Mouse (Mus musculus) MEL (cell line): ENCODE results near the gene Ccdc85c. TPM values are rescaled to one million over a fixed set of nuclear protein-coding genes. Genes with fewer than 3 reads are reported as not detected.

Experiments used
- DNase-seq: peaks from one replicate; pipeline ENCODE4 v3.0.0; 2011; ENCODE audit warnings: low read depth, low spot score
- H3K27ac ChIP-seq: 2 replicates; pipeline ENCODE4 v1.5.1; 2012; ENCODE audit warnings: low read depth, mild to moderate bottlenecking, control low read depth, low read length, moderate library complexity; ENCODE audit not compliant: control insufficient read depth
- H3K27me3 ChIP-seq, 2 experiments: fragments of 150-350 bp in 1 of 2; sonication (generic) in 1 of 2; 2 replicates each; pipeline ENCODE4 v1.6.1; 2012; ENCODE audit warnings: low read length in 2 of 2, mild to moderate bottlenecking in 2 of 2, improper control_type of control experiment in 1 of 2, moderate library complexity in 1 of 2; ENCODE audit not compliant: insufficient read depth in 2 of 2, control insufficient read depth in 1 of 2
- H3K36me3 ChIP-seq, 2 experiments: 2 replicates each; pipeline ENCODE4 v1.6.1; 2012 to 2014; ENCODE audit warnings: low read length in 2 of 2, improper control_type of control experiment in 1 of 2, inconsistent platforms in 1 of 2, mild to moderate bottlenecking in 1 of 2; ENCODE audit not compliant: insufficient read depth in 2 of 2, control insufficient read depth in 1 of 2
- H3K4me1 ChIP-seq, 2 experiments: fragments of 150-350 bp in 1 of 2; sonication (generic) in 1 of 2; 2 replicates each; pipeline ENCODE4 v1.6.1; 2012; ENCODE audit warnings: low read length in 2 of 2, improper control_type of control experiment in 1 of 2, mild to moderate bottlenecking in 1 of 2; ENCODE audit not compliant: insufficient read depth in 2 of 2, control insufficient read depth in 1 of 2
- H3K4me3 ChIP-seq, 2 experiments: fragments of 150-350 bp in 1 of 2; sonication (generic) in 1 of 2; 2 replicates each; pipeline ENCODE4 v1.5.1; 2012; ENCODE audit warnings: low read depth in 2 of 2, low read length in 2 of 2, mild to moderate bottlenecking in 2 of 2, moderate library complexity in 2 of 2, control low read depth in 1 of 2, improper control_type of control experiment in 1 of 2; ENCODE audit not compliant: control insufficient read depth in 1 of 2, insufficient read depth in 1 of 2
- H3K79me2 ChIP-seq: 2 replicates; pipeline ENCODE4 v1.6.1; 2012; ENCODE audit warnings: mild to moderate bottlenecking, low read length, moderate library complexity; ENCODE audit not compliant: control insufficient read depth, poor library complexity, insufficient read depth
- H3K9ac ChIP-seq: 2 replicates; pipeline ENCODE4 v1.6.1; 2012; ENCODE audit warnings: low read depth, mild to moderate bottlenecking, control low read depth, low read length, moderate library complexity; ENCODE audit not compliant: control insufficient read depth, poor library complexity, severe bottlenecking
- H3K9me3 ChIP-seq: fragments of 150-350 bp; sonication (generic); replicated peaks from 2 replicates; pipeline ENCODE4 v1.6.1; 2012; ENCODE audit warnings: mild to moderate bottlenecking, low read length, improper control_type of control experiment, moderate library complexity; ENCODE audit not compliant: insufficient read depth
- BHLHE40 ChIP-seq: IDR thresholded peaks from 2 replicates; pipeline ENCODE4 v1.6.1; 2012; ENCODE audit warnings: low read depth, mild to moderate bottlenecking, inconsistent platforms, low read length, improper control_type of control experiment, borderline replicate concordance
- CHD2 ChIP-seq: IDR thresholded peaks from 2 replicates; pipeline ENCODE4 v1.6.1; 2011; ENCODE audit warnings: low read length, improper control_type of control experiment
- CTCF ChIP-seq, 3 experiments: IDR thresholded peaks in 2 of 3; conservative IDR thresholded peaks in 1 of 3; 2 replicates each; pipeline ENCODE4 v1.5.1; 2011 to 2012; ENCODE audit warnings: low read length in 3 of 3, low read depth in 2 of 3, mild to moderate bottlenecking in 2 of 3, improper control_type of control experiment in 1 of 3, inconsistent platforms in 1 of 3, mixed read lengths in 1 of 3, moderate library complexity in 1 of 3; ENCODE audit not compliant: control insufficient read depth in 1 of 3, insufficient read depth in 1 of 3, poor library complexity in 1 of 3, severe bottlenecking in 1 of 3
- E2F4 ChIP-seq: IDR thresholded peaks from 2 replicates; pipeline ENCODE4 v1.6.1; 2011; ENCODE audit warnings: low read depth, low read length, improper control_type of control experiment, borderline replicate concordance
- EP300 ChIP-seq, 2 experiments: IDR thresholded peaks; 2 replicates each; pipeline ENCODE4 v1.6.1; 2011; ENCODE audit warnings: improper control_type of control experiment in 2 of 2, low read length in 2 of 2, low read depth in 1 of 2, mild to moderate bottlenecking in 1 of 2
- GATA1 ChIP-seq: IDR thresholded peaks from 2 replicates; pipeline ENCODE4 v1.6.1; 2011; ENCODE audit warnings: low read depth, low read length, improper control_type of control experiment
- HCFC1 ChIP-seq: IDR thresholded peaks from 2 replicates; pipeline ENCODE4 v1.6.1; 2012; ENCODE audit warnings: low read depth, mild to moderate bottlenecking, inconsistent platforms, low read length, improper control_type of control experiment, moderate library complexity
- KAT2A ChIP-seq: conservative IDR thresholded peaks from 2 replicates; pipeline ENCODE4 v1.6.1; 2012; ENCODE audit warnings: low read depth, low read length, improper control_type of control experiment, inconsistent platforms
- MAFK ChIP-seq: IDR thresholded peaks from 2 replicates; pipeline ENCODE4 v1.6.1; 2011; ENCODE audit warnings: low read depth, mild to moderate bottlenecking, low read length, improper control_type of control experiment, borderline replicate concordance
- MYC ChIP-seq: IDR thresholded peaks from 2 replicates; pipeline ENCODE4 v1.6.1; 2011; ENCODE audit warnings: low read depth, mild to moderate bottlenecking, low read length, improper control_type of control experiment, moderate library complexity
- POLR2A ChIP-seq, 2 experiments: IDR thresholded peaks; 2 replicates each; pipeline ENCODE4 v1.6.1; 2011 to 2012; ENCODE audit warnings: low read length in 2 of 2, mild to moderate bottlenecking in 2 of 2, control low read depth in 1 of 2, improper control_type of control experiment in 1 of 2, low read depth in 1 of 2, moderate library complexity in 1 of 2; ENCODE audit not compliant: control insufficient read depth in 1 of 2, insufficient read depth in 1 of 2, poor library complexity in 1 of 2
- POLR2AphosphoS2 ChIP-seq: IDR thresholded peaks from 2 replicates; pipeline ENCODE4 v1.6.1; 2011; ENCODE audit warnings: low read length, improper control_type of control experiment
- RAD21 ChIP-seq: IDR thresholded peaks from 2 replicates; pipeline ENCODE4 v1.6.1; 2011; ENCODE audit warnings: mild to moderate bottlenecking, low read depth, low read length, improper control_type of control experiment
- RCOR1 ChIP-seq: IDR thresholded peaks from 2 replicates; pipeline ENCODE4 v1.6.1; 2012; ENCODE audit warnings: low read depth, mild to moderate bottlenecking, inconsistent platforms, low read length, improper control_type of control experiment
- USF1 ChIP-seq: IDR thresholded peaks from 2 replicates; pipeline ENCODE4 v1.6.1; 2014; ENCODE audit warnings: low read depth, mild to moderate bottlenecking, inconsistent platforms, low read length, improper control_type of control experiment, moderate library complexity
- ZC3H11A ChIP-seq: IDR thresholded peaks from 2 replicates; pipeline ENCODE4 v1.6.1; 2012; ENCODE audit warnings: low read depth, mild to moderate bottlenecking, inconsistent platforms, low read length, improper control_type of control experiment
- polyA plus RNA-seq, 2 experiments: library from polyadenylated mRNA; stranded (reverse) in 1 of 2; unstranded in 1 of 2; fragments of >175 nt in 1 of 2; fragments of >200 nt in 1 of 2; gene quantifications; 2 replicates each; pipeline versions ENCODE4 v1.2.1 to v1.2.4; 2012; ENCODE audit warnings: low replicate concordance in 2 of 2, low read depth in 1 of 2; ENCODE audit not compliant: insufficient read length in 2 of 2, insufficient read depth in 1 of 2, missing spikeins in 1 of 2
- total RNA-seq: library from RNA; depleted of rRNA; stranded (reverse); fragments of 300-350 nt; gene quantifications from 2 replicates; pipeline ENCODE4 v1.2.3, GENCODE M21; 2012

Gene Ccdc85c
- total and polyA plus RNA-seq, 3 experiments, result 19.8 to 24.8 TPM; not detected in 1

DNA sequence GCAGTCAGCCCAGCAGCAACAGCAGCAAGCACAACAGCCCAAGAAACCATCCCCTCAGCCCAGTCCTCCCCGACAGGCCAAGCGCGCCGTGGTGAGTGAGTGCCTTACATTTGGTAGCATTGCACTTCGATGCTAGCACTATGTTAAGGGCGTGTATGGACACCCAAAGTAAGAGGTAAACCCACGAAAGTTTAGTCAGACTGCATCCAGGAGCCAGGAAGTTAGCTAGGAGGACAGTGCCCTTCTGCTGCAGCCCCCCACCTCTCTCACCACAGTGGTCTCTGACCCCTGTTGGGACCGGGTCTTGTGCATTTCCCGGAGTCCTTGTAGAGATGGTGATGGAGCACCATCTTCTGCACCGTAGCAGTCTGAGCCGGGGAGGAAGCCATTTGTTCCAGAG is 79.5 kb downstream of the Ccdc85c start:
- Histone ChIP-seq H3K27me3 (no peaks in the 10 kb centered on the region), H3K9me3 (no peaks in the 10 kb centered on the region), H3K9ac (no peak overlapping the region), H3K27ac (no peak overlapping the region), H3K4me1 (no peaks in the 10 kb centered on the region), H3K36me3 (peaks cover 0 to 10% of the 10 kb centered on the region in 2 experiments; a peak in 2 of 4 replicates), H3K79me2 (no peaks in the 10 kb centered on the region), H3K4me3 (no peak overlapping the region)
- no peak for TF ChIP-seq MAFK
- no peak for TF ChIP-seq ZC3H11A
- TF ChIP-seq MYC, result no peak
- TF ChIP-seq POLR2AphosphoS2, result no peak
- TF ChIP-seq KAT2A, result no peak
- no peak for TF ChIP-seq CHD2
- TF ChIP-seq EP300 (IDR thresholded peaks at IDR 0.05; ENCODE audit: low read depth in 1 of 2, low read length in 2 of 2), result no peak
- TF ChIP-seq HCFC1, result no peak
- TF ChIP-seq BHLHE40, result no peak
- TF ChIP-seq RAD21, result no peak
- TF ChIP-seq POLR2A (IDR thresholded peaks at IDR 0.05; ENCODE audit: control insufficient read depth in 1 of 2, insufficient read depth in 1 of 2, low read depth in 1 of 2, low read length in 2 of 2, poor library complexity in 1 of 2), result no peak
- TF ChIP-seq USF1, result no peak
- TF ChIP-seq E2F4, result no peak
- no peak for TF ChIP-seq RCOR1
- no peak for DNase-seq

- TF ChIP-seq GATA1, result no peak
- TF ChIP-seq RCOR1, result no peak
- Histone ChIP-seq H3K36me3 (peaks cover 0 to 15% of the 10 kb centered on the region in 2 experiments; a peak in 2 of 4 replicates), H3K27ac (no peak overlapping the region), H3K79me2 (no peaks in the 10 kb centered on the region), H3K27me3 (no peaks in the 10 kb centered on the region), H3K9ac (no peak overlapping the region), H3K9me3 (no peaks in the 10 kb centered on the region), H3K4me3 (no peak overlapping the region), H3K4me1 (no peaks in the 10 kb centered on the region)
- no peak for DNase-seq
Measured at GRCm38 (mm10) chr12:108193878-108194277, 81.3 kb downstream of the Ccdc85c start.

DNA sequence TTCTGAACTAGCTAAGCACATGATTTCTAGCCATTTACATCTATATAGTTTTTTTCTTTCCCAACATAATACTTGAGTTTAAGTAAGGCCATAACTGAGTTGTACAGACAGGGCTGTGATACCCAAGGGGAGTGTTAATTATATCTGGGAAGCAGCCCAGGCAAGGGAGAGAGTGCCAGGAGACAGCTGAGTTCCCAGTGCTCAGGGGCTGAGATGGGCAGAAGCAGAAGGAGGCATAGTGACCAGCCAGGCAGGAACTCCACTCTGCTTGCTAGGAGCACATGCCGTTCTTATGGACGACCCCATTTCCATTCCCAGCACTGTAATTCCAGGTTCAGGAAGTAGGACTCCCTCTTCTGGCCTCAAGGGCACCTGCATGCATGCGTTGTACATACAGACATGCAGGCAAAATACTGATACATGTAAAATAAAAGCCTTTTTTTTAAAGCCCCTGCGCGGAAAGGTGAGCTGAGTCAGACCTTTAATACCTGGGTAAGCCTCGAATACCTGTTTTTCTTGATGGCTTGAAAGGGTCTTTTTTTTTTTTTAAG is 87.6 kb downstream of the Ccdc85c start:
- Histone ChIP-seq H3K9me3 (no peaks in the 10 kb centered on the region), H3K27ac (no peak overlapping the region), H3K4me1 (no peaks in the 10 kb centered on the region), H3K36me3 (peaks cover 0 to 27% of the 10 kb centered on the region in 2 experiments; a peak in 2 of 4 replicates), H3K4me3 (no peak overlapping the region), H3K79me2 (peaks cover 3% of the 10 kb centered on the region; the same call in 1 of the 2 replicates), H3K27me3 (no peaks in the 10 kb centered on the region), H3K9ac (no peak overlapping the region)
- TF ChIP-seq GATA1, result no peak
- peak in 2 of 3 experiments; percentile 13 to 17; a peak in 2 of 6 replicates for TF ChIP-seq CTCF (IDR thresholded peaks at IDR 0.05 in 2 of 3, conservative IDR thresholded peaks at IDR 0.05 in 1 of 3; ENCODE audit: control insufficient read depth in 1 of 3, insufficient read depth in 1 of 3, low read depth in 2 of 3, low read length in 3 of 3, poor library complexity in 1 of 3, severe bottlenecking in 1 of 3)
- DNase-seq, result no peak
